Mouse (Mus musculus) induced T-regulatory cell, adult 2 months (primary cell): ENCODE results near the gene Dyrk2.
A peak's percentile ranks its signal among the peaks of the same experiment; 100 is the strongest.

ENCODE experiments used
- DNase-seq: peaks from one replicate; pipeline ENCODE4 v3.0.0-alpha.2; 2012; ENCODE audit warnings: low read depth

Dyrk2 gene

DNA sequence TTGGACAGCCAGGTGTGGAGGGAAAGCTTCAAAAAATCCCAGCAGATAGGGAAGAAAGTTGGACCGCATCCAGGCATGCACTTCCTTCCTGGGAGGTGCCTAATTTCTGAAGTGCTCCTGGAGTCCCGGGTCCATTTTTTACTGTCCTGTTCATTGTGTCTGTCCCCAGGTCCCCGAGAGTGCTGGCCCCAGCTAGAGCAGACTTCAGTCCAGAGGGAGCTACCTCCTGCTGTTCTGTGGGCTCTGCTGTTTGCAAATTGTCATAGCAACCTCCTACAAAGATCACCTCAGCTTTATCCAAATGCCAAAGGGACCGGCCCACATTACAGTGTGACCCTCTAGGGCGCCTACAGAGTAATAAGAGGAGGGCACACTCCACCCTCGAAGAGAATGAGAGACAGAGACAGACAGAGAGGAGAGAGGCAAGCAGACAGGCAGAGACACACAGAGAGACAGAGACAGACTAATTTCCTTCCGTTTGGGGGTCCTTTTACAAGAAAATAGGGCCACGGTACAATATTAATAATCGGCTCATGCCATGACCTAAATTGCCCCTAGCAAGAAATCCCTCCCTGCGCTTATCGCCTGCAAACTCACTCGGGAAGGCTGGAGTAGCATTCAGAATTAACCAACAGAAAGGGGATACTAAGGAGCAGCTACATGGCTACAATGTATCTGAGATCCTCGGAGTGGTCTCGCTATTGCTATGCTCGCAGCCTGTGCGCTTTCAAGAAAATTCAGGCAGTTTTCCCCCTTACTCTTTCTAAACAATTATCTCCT, at the start of gene Dyrk2:
TSS of gene Dyrk2 (minus strand) at position 9 of the 780 bp plus-strand sequence.
- peak; percentile 60 for DNase-seq

DNA sequence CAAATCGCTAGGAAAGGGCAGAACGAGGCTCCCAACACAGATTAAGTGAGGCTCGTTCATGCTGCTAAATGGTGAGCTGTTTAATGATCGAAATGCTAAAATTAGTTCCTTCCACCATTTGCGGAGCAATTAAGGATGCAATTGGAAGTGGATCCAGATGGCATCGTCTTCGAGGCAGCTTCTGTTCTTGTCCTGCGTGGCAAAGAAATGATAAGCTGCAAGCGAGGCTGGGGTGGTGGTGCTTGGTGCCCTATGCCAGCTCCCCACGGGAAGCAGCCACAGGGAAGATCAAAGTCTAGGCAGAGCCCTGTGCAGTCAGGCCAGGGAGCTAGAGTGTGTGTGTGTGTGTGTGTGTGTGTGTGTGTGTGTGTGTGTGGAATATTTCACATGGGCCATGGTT, 32.6 kb upstream of the Dyrk2 start:
- no peak for DNase-seq

DNA sequence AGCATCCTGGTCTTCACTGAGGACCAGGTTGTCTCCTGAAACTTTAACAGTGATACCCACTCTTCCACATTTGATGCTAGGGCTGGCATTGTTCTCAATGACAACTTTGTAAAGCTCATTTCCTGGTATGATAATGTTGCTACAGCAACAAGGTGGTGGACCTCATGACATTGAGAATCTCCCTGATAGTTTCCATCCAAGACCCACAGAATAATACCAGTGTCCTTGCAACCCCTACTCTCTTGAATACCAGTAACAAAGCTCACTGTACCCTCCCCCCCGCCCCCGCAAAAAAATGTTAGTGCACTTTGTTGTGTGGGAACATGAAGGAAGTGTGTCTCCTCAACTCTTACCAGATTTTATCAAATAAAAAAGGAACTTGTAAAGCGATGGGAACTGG, 23.6 kb upstream of the Dyrk2 start:
- no peak for DNase-seq

DNA sequence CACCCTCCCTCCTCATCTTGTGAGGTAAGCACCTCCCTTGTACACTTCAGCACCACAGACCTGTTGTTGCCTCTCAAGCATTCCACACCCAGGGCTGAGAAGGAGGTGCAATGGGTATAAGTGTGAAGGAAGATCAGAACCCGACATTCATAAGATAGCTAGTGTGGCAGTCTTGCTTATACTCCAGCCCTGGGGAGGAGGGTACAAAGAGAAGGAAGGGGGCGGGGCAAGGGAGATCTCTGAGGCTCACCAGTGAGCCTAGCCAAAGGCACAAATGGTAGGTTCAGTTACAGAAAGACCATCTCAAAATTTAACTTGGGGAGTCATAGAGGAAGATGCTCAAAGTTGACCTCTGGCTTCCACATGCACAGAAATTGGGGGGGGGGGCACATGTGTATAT, 14.1 kb upstream of the Dyrk2 start:
- peak; percentile 49 for DNase-seq

DNA sequence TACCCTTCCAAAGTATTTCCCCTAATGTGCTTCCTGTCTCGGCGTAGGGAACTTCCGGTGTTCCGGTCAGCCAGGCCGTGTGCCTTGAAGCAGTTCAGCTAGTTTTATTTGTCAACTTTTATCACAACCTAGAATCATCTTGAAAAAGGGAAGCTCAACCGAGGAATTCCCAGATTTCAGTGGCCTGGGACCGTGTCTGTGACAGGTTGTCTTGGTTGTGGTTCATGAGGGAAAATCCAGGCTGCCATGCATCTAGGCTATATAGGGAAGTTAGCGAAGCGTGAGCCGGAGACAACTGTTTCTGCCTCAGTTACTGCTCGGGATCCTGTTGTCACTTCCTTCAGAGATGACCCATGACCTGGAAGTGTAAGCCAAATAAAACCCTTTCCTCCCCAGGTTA, 13.3 kb upstream of the Dyrk2 start:
- no peak for DNase-seq

DNA sequence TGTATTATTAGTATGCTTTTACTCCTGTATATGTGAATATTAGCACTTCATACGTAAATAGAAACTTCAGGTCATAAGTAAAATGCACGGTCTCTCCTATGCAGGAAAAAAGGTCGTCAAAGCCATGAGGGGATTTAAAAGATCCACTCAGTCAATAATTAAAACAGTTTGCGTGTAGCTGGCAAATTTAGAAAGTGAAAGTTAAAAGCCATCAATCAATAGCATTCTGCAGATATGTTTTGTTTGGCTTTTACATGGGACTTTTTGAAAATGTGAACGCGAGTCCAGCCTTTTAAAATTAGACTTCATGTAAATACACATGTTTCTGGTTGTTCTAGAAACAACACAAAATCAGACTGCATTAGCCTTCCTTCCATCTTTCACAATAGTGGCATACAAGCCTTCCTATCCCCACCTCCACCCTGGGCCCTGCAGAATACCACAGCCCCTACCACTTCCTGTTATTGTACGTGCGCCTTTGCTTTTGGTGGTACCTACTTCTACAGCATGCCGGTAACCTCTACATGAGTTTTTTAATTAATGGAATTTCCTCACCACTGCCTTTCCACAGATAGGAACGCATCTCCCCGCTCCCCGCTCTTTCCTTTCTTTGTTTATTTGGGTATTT, 12.4 kb upstream of the Dyrk2 start:
- DNase-seq: peak; percentile 93

DNA sequence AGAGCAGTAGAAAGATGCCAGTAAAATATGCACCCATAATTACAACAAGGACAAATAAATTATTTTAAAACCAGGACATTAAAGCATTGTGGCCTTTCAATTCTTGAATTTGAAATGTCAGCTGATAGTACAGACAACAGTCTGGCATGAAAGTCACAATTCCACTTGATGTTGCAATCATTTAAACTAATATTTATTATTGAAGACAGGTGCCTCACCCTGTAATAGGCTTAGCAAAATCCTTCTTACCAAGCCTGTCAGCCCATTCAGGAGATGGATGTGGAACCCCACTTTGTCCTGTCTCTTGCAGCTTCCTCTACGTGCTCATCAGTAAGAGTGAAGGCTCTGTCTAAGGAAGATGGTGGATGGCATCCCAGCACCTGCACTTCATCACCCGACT, 10.8 kb upstream of the Dyrk2 start:
- no peak for DNase-seq

DNA sequence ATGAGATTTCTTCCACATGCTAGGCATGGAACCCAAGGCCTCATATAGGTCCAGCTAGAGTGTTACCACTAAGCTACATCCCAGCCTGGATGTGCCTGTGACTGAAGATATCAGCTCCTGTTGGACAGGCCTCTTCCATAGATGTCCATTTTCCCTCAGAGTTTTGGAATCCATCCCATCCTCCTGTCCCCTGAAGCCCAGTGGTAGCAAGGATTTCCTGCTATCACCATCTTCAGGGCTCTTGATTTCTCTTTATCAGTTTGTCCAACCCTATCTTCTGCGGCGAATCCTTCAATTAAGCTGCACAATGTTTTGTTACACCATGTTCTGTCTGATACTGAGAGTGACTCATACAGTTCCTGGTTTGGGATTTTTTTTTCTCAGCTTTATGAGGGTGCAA, 2.2 kb upstream of the Dyrk2 start:
- DNase-seq: no peak

DNA sequence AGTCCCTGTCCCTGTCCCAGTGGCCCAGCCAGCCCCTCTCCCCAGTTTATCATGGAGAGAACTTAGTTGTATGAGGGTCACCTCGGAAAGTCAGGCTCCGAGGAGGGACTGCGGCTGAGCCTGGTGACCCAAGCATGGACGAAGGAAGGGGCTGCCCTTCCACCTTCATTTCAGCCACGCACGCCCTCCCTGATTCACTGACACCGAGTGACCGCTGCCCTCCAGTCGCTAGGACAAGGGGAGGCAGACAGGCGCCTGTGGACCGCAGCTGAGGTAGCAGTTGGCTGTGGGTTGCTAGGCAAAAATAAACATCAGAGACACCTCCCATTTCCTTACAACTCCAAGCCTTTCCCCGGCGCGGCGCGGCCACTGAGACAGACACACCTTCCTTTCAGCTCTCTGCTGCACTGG, 413 bp downstream of the Dyrk2 start:
- peak; percentile 92 for DNase-seq

DNA sequence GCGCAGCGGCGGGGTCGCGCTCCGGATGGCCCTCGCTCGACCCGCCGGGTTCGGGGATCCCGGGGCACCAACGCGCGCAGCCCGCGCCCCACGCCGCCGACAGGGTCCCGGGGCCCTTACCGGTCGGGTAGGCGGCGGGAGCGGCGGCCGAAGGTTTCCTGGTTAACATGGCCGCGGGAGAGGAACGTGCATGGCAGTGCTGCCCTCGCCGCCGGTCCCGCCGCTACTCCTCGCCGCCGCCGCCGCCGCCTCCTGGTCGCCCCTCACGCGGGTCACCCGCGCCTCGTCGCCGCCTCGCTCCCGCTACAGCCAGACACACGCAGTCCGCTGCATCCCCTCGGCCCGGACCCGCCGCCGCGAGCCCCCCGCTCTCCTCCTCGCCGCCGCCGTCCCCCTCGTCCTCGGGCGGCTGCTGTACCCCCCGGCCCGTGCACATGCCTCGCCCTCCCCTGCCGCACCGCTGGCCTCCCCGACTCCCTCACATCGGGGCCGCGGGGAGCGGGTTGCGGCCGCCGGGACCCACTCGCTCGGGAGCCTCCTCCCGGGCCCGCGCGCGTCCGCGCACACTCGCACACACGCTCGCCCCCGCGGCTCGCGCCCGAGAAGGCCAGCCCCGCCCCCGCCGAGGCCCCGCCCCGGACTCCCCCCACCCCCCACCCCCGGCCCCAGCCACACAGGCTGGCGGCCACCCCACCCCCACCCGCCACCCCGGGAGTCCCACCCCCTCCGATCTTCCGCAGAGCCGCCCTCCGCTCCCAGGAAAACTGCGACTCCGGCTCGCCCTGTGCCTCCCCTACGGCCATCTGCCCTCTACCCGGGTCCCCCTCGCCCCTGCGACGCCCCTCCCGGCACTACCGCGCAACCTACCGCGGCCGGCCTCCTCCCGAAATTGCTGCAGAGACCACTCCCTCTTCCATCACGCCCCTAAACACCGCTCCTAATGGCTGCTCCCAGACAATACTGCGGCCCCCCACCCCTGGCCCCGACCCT, 1.1 kb downstream of the Dyrk2 start:
- peak; percentile 85 for DNase-seq

DNA sequence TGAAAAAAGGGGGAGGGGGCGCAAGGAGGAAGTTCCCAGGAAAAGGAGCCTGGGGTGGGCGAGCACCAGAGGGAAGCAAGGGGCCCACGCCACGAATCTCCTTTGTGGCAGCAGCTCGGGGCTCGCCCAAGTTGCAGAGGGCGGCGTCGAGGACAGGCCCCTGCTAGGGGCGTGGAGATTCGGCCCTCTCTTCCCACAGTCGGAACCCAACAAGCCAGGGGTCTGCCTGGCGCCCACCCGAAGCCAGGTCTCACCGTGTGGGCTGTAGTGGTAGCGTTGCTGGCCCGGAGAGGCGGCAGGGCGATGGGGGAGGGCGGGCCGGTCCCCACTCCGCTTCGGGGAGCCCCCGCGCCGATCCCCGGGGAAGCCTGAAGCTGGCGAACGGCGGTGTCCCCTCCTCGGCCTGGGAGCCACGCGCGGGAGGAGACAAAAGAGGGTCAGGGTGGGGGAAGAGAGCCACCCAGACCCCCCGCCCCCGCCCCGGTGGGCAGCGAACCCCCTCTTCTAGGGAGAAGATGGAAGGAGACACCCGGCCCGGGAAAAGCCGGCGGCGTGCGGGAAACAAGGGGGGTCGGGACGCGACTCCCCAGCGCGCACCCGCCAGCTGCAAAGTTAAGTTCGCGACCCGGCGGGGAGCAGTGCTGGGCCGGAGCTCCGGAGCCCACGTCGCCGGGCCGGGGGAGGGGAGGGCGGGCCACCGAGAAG, 2.0 kb downstream of the Dyrk2 start:
- no peak for DNase-seq

DNA sequence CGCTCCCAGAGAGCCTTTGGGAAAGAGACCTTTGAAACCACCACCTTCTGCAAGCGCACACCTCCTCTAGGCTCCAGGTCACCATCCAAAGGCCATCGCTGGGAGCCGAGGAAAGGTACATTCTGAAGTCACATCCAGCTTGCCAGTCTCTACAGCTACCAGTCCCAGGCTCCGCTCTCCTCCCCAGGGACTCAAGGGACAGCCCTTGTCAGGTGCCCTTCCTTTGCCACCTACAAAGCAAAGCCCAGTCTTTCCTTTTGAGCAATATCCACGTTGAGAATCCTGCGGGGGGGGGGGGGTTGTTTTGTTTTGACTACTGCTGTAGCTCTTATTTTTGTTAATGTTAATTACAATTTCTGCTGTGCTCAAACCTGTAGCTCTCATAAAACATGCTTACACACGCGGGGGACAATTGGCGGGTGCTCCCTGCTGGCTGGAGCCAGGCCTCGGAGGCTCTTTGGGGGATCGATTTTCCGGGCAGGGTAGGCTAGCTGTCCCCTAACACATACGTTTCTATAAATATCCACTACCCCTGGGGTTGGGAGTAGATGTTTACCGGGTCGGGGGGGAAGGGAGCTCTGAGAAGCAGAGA, 2.6 kb downstream of the Dyrk2 start:
- peak; percentile 58 for DNase-seq

DNA sequence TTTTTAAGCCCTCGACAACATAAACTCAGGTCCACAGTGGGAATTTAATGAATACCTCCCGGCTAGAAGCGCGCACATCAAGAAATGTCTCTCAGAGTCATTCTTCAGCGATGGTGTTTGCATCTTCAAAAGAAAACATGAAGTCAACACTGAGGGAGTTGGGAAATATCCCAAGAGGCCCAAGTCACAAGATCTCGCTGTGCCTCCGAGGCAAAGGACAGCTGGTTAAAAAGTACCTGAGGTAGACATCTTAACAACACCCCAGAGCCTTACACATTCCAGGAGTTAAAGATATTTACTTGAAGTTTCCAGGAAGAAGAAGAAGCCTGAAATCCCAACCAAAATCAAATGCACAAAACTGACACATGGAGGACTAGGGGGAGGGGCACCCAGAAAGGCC, 5.0 kb downstream of the Dyrk2 start:
- no peak for DNase-seq

DNA sequence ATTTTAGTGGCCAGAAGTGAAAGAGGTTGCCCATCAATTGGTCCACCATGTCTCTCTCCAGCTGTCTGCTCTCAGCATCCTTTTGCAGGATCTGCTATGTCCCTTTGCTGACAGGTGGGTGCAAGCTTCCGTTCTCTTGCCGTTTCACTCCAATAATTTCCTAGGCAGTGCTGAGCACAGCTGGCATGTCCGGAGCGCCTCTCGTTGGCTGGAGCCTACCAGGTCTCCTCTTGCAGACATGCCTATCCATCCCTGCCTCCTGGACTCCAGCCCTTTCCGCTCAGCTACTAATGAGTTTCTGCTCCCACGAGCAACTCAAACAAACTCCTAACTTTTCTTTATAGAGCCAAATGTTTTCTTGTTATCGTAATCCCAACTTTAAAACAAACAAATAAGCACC, 6.4 kb downstream of the Dyrk2 start:
- no peak for DNase-seq

DNA sequence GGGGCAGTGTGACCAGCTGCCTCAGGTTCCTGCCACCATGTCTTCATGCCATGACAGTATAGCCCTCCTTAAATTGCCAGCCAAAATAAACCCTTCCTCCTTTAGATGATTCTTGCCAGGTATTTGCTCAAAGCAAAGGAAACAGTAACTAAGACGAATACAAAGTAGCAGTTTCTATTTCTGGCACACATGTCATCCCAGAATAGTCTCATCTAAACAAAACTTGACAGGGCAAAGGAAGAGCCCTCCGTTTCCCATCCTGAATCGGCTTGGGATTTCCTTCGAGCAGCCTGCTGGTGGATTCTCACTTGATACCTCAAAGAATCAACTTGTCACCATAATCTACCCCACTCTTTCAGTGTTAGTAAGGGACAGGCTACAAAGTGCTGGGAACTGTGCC, 7.8 kb downstream of the Dyrk2 start:
- no peak for DNase-seq

DNA sequence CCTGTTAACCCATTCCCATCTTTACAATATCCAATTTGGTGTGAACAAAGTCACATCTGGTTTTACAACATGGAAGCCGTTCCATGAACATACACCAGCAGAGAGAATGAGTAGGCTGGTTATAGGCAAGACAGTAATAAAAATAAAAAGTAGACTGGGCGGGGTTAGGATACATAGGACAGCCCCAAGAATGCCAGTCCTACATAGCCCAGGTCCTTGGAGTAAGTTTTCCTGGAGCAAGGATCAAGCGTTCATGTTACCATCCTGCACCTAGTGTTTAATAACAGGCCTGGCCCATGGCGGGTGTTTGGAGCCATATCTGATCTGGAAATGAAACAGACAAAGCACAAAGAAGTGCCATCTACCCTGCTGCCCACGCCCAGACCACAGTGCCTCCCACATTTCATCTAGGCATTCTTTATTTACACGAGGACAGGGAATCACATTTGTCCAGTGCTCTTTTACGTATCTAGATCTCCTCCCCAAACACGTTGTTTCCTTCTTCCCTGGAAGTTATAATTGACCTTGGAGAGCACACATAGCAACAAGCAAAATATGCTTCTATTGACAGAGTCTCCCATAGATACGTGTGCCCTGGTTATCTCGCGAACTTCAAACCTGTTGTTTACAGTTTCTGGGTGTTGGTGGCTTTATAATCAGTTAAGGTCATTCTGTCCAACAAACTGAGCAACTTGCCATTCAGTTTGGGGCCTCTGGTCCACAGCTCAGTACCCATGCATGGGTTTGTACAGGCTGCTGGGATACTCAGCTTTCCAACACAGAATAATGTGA, 8.6 kb downstream of the Dyrk2 start:
- no peak for DNase-seq

DNA sequence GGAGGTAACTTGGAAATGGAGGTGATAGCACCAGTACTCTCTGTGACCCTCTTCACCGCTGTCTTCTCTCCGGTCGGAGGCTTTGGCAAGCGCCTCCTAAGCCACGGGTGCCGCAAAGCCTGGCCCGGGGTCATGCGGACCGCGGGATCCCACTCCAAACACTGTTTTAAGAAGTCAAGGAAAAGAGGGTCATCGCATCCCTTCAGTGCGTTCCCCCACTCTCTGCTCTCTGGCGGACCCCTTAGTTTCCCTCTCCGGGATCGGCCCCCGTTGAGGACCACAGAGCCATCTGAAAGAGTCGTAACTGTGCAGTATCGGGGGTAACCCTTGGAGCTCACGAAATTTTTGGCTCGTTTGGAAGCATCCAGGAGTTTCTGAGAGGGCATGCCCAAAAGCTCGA, 10.4 kb downstream of the Dyrk2 start:
- DNase-seq: no peak

DNA sequence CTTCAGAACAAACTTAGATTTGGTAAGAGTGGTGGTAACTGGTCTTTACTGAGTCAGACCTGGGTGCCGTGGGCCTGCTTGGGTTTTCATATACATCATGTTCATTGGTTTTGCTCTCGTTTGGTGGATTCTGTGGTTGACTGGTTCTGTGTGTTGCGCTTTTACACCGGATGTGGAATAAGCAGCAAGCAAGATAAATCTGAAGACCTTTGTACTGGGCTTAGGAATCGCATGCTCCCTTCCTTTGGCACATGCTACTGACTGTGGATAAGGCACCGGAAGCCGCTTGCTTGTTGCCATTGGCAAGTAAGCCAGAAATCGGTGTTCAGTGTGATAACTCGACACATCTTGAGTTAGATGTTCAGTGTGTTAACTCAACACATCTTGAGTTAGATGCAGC, 15.4 kb downstream of the Dyrk2 start:
- peak; percentile 47 for DNase-seq

DNA sequence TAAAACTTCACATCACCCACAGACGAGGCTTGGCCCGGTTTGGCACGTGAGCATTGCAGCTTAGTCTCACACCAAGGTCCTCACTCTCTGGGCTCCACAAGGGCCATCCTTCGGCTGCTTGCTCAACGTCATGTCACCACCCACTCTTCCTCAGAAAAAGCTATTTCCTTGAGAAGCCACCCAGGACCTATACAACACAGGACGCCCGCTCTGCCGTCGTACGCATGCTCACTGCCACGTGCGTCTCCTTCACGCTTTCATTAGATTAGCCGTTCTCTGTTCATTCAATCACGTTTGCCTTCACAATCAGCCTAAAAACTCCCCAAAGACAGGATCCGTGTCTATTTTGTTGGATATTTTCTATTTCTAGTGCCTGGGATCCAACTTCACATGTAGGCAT, 17.5 kb downstream of the Dyrk2 start:
- no peak for DNase-seq

DNA sequence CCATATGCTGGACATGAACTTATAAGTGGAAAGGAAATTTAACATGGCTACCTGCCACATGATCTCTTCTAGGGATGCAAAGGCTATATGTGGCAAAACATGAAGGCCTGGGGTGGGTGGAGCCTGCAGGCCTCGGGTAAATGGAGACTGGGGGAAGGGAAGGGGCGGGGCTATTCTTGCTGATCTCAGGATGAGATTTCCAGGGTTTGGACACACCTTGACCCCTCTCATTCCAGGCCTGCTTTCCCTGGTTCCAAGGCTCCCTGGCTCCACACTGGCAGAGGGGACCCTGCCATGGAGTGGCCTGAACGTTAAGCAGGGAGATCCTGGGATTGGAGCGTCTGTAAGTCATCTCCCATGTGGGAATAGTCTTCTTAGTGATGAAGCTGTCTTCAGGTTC, 21.5 kb downstream of the Dyrk2 start:
- no peak for DNase-seq

DNA sequence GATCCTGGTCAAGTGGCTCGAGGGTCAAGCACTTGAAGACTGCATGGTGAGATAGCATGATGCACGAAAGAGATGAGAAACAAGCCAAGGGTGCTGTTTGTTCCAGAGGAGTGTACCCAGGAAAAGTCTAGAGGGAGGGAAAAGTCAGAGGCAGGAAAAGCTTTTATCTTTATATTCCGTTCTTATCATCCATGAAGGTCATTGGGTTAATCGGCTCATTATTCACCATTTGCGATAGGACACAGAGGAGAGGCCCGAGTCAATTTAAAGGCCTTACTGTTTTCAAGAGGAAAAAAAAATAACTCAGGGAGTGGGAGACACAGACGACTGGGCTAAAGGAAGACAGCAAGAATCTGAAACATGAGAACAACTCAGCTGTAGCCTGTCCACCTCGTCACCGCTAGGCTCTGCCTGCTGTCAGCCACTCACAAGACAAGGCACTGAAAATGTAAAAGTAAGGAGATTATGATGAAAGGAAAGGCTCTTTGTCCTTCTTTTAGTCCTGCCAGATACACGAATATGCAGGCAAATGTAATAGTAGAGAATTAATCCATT, 22.9 kb downstream of the Dyrk2 start:
- no peak for DNase-seq
